Mouse (Mus musculus): ENCODE results near the gene Gm17402.

DNA sequence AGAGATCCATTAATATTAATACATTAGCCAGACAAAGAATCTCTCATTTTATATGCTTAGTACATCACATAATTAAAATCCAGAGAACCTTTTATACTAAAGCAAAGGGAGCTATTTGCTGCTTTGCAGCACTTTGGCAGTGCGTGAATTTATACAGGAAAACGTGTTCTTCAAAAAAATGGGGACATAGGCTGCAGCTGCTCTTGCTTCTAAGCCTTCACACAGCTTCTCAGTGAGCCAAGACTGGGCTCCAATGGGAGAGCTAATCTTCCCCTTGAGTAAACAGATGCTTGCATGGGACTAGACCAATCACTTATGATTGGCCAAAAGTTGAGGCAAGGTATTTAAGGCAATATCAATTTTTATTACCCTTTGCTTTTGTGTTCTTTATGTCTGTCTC lies 28.3 kb downstream of the Gm17402 start:
- no peak for TF ChIP-seq MAFK (IDR thresholded peaks at IDR 0.05; ENCODE audit: insufficient read depth, low read depth, low read length)
- no peak for TF ChIP-seq CHD2 (IDR thresholded peaks at IDR 0.05; ENCODE audit: low read depth, low read length)
- TF ChIP-seq HCFC1 (IDR thresholded peaks at IDR 0.05; ENCODE audit: borderline replicate concordance, insufficient read depth, low read length) = no peak
- no peak for TF ChIP-seq ZC3H11A (IDR thresholded peaks at IDR 0.05; ENCODE audit: borderline replicate concordance, low read depth, low read length)
- TF ChIP-seq ZNF384 (IDR thresholded peaks at IDR 0.05; ENCODE audit: low read depth, low read length) = no peak

Data from ES-E14 (cell line).